Mouse (Mus musculus): Measurements from ENCODE around the gene Frmd6.

- TF ChIP-seq CTCF (IDR thresholded peaks at IDR 0.05; ENCODE audit: low read depth) (no peak), EP300 (IDR thresholded peaks at IDR 0.05; ENCODE audit: low read depth) (no peak)
Measured at GRCm38 (mm10) chr12:70890874-70891470, 65.7 kb downstream of the Frmd6 start.
